Mouse (Mus musculus): ENCODE results near the gene Ccl22. TPM values are rescaled to one million over a fixed set of nuclear protein-coding genes. Genes with fewer than 3 reads are reported as not detected.

Gene Ccl22
- polyA plus RNA-seq, 1 experiment from 2014 or later: not detected

DNA sequence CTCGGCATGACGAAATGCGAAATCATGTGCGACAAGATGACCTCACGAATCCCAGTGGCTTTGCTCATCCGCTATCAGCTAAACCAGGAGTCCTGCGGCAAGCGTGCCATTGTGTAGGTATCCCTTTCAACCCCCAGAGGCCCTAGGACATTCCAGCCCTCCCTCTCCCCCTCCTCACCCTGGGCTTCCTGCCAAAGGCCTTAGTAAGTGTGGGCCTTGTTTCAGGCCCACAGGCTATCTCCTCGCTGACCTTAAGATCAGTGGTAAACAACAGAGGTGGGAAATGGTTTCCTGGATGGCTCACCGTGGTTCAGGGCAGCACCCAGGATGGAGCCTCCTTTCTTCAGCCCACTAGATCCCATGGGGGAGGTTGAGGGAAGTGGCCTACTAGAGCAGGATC is 32.6 kb downstream of the Ccl22 start:
- no peaks in the 10 kb centered on the region for H3K27me3 ChIP-seq
- no peak for ATAC-seq
- TF ChIP-seq CTCF (IDR thresholded peaks at IDR 0.05): no peak
- no peak for DNase-seq (ENCODE audit: low read depth, low spot score)
- ChIA-PET POLR2A (interaction anchor here (1.0 kb wide), 1 partner anchor 16 kb away, joined by 3 read pairs; no protein-coding TSS in a partner anchor), CTCF (interaction anchor here (1.4 kb wide), 1 partner anchor 26 kb away, joined by 3 read pairs; no protein-coding TSS in a partner anchor)
- in situ Hi-C loops (cut with MboI; ENCODE audit: low pct_unique_long_range_greater_than_20kb): no loop called here

DNA sequence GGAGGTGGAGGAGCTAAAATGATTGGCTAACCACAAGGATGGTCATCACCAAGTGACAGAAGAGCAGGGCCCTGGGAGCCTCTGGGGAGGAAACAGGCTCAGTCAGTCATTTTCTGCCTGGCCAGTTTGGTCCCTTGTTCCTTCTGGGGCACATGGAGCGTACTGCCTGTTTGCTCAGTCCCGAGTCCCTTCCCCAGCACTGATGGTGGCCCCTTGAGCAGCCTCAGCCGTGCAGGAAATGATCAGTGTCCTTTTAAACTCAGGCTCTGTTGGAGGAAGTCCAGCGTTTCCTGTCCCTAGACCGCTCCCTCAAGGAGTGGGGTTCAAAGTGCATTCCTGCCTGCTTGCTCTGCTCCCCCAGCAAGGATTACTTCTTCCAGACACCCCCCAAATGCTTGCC is 33.1 kb downstream of the Ccl22 start:
- no peak for DNase-seq (ENCODE audit: low read depth, low spot score)
- in situ Hi-C loops (cut with MboI; ENCODE audit: low pct_unique_long_range_greater_than_20kb): no loop called here
- no peak for TF ChIP-seq CTCF (IDR thresholded peaks at IDR 0.05)
- ATAC-seq: no peak
- POLR2A ChIA-PET: interaction anchor here (1.0 kb wide), 1 partner anchor 15 kb away, joined by 3 read pairs; no protein-coding TSS in a partner anchor
- CTCF ChIA-PET: interaction anchor here (1.4 kb wide), 1 partner anchor 25 kb away, joined by 3 read pairs; no protein-coding TSS in a partner anchor
- no peaks in the 10 kb centered on the region for H3K27me3 ChIP-seq

DNA sequence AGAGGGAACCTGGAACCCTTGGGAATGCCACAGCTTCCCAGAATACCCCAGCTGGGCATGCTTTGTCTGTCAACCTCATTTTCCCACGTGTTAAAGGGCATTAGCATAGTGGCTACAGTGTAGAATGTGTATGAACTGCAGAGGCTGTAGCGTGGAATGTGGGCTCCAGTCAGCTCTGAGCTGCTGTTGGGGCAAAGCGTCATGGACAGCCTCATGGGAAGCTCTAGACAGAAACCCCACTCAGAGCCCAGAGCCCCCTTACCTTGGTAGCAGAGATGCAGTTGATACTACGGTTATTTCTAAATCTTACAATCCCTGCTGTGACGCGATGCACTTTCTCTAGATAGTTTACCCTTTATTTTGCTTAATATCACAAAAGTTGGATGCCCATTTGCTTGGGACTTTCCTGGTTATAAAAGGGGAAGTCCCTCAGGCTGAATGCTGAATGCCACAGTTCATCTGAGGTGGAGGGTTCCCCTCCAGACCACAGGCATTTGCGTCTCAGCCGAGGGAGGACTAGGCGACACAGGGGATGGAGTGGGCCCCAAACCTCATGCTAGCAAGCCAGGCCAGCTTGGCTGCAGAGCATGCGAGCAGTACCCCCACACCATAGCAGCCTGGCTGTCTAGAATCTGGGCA is 33.6 kb downstream of the Ccl22 start:
- ChIA-PET POLR2A (interaction anchor here (1.0 kb wide), 1 partner anchor 15 kb away, joined by 3 read pairs; no protein-coding TSS in a partner anchor), CTCF (no interaction called here)
- in situ Hi-C loops (cut with MboI; ENCODE audit: low pct_unique_long_range_greater_than_20kb): no loop called here
- no peak for TF ChIP-seq CTCF (IDR thresholded peaks at IDR 0.05)
- DNase-seq (ENCODE audit: low read depth, low spot score): no peak
- no peaks in the 10 kb centered on the region for H3K27me3 ChIP-seq
- ATAC-seq: no peak

DNA sequence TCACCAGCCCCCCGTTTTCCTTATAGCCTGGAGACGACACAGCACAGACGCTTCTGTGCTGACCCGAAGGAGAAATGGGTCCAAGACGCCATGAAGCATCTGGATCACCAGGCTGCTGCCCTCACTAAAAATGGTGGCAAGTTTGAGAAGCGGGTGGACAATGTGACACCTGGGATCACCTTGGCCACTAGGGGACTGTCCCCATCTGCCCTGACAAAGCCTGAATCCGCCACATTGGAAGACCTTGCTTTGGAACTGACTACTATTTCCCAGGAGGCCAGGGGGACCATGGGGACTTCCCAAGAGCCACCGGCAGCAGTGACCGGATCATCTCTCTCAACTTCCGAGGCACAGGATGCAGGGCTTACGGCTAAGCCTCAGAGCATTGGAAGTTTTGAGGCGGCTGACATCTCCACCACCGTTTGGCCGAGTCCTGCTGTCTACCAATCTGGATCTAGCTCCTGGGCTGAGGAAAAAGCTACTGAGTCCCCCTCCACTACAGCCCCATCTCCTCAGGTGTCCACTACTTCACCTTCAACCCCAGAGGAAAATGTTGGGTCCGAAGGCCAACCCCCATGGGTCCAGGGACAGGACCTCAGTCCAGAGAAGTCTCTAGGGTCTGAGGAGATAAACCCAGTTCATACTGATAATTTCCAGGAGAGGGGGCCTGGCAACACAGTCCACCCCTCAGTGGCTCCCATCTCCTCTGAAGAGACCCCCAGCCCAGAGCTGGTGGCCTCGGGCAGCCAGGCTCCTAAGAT is 34.3 kb downstream of the Ccl22 start:
- no peaks in the 10 kb centered on the region for H3K27me3 ChIP-seq
- POLR2A ChIA-PET: no interaction called here
- TF ChIP-seq CTCF (IDR thresholded peaks at IDR 0.05): no peak
- in situ Hi-C loops (cut with MboI; ENCODE audit: low pct_unique_long_range_greater_than_20kb): loop anchor here (10.0 kb wide), 1 partner anchor 75 kb away; no protein-coding TSS in a partner anchor
- DNase-seq (ENCODE audit: low read depth, low spot score): no peak
- ATAC-seq: no peak
- CTCF ChIA-PET: no interaction called here

DNA sequence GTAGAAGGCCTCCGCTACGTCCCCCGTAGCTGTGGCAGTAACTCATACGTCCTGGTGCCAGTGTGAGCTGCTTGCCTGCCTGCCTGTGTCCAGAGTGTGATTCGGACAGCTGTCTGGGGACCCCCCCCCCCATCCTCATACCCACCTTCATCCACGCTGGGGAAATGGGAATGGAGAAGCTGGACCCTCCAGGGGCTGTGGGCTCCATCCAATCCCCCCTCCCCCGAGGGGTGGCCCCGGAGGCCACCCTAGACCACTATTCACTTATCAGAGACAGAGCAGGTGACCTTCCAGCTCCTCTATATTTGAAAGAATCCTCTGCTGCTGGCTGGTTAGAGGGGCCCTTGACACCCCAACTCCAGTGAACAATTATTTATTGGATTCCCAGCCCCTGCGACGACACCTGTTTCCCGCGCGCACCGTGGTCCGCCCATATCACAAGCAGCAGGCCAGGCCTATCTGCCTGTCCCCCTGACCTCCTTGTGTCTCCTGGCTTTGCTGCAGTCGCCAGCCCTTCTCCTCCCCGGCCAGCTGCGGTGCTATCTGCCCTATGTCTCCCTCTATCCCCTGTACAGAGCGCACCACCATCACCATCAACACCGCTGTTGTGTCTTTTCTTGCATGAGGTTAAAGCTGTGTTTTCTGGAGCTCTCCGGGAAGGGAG is 35.2 kb downstream of the Ccl22 start:
- ChIA-PET POLR2A (interaction anchor here (1.0 kb wide), 1 partner anchor 10 kb away, joined by 3 read pairs; the partner anchor contains the start of gene Cx3cl1), CTCF (interaction anchor here (1.4 kb wide), 1 partner anchor 8 kb away, joined by 3 read pairs; no protein-coding TSS in a partner anchor)
- H3K27me3 ChIP-seq: no peaks in the 10 kb centered on the region
- TF ChIP-seq CTCF (IDR thresholded peaks at IDR 0.05): no peak
- in situ Hi-C loops (cut with MboI; ENCODE audit: low pct_unique_long_range_greater_than_20kb): loop anchor here (10.0 kb wide), 1 partner anchor 76 kb away; no protein-coding TSS in a partner anchor
- ATAC-seq (no peak), DNase-seq (ENCODE audit: low read depth, low spot score) (no peak)

DNA sequence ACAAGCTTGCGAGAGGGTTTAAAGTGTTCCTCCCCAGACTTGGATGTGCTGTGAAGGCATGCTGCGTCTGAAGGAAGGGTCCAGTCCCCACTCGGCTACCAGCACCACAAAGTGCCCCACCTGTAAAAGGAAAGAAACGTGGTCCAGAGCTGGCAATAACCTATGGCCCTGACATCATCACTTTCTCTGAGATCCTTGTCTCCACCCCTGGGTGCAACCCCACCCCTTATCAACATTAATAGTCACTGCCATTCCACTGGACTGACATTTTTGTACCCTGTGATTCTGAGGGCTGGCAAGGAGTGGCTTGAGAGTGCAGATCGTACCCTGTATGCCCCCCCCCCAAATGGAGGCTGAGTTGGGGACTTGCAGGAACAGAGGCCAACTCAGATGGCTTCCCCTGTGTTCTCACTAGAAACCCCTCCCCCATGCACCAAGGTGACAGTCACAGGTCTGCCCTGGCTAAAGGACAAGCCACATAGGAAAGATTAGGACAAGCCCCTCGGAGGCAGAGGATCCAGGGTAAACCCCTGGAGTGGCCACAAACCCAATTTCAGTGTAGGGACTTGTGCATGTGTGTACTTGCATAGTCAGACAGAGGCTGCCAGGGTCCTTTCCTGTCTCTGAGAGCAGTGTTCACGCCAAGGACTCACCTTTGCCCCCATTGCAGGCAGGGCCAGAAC is 35.9 kb downstream of the Ccl22 start:
- ChIA-PET CTCF (interaction anchor here (1.4 kb wide), 1 partner anchor 9 kb away, joined by 3 read pairs; no protein-coding TSS in a partner anchor), POLR2A (interaction anchor here (1.0 kb wide), 2 partner anchors 9 to 10 kb away, joined by 3 read pairs; partner anchors contain the start of gene Cx3cl1)
- no peaks in the 10 kb centered on the region for H3K27me3 ChIP-seq
- no peak for TF ChIP-seq CTCF (IDR thresholded peaks at IDR 0.05)
- in situ Hi-C loops (cut with MboI; ENCODE audit: low pct_unique_long_range_greater_than_20kb): loop anchor here (10.0 kb wide), 1 partner anchor 76 kb away; no protein-coding TSS in a partner anchor
- ATAC-seq (no peak), DNase-seq (ENCODE audit: low read depth, low spot score) (no peak)

DNA sequence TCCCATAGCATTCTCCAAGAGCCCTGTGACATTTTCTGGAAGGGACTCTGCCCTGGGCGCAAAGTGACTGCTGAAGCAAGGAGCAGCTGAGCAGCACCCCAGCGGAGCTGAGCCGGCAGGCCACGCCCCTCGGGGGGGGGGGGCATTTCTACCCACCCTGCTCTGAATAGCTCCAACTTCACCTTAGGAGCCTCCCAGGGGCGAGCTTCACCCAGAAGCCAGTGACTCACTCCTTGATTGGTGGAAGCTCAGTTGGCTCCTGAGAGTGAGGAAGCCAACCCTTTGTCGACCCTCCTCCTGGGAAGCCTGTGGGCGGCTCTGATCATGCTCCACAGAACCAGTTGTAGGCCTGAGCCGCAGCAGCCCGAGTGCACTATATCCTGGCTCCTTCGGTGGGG is 36.4 kb downstream of the Ccl22 start:
- DNase-seq (ENCODE audit: low read depth, low spot score) (no peak), ATAC-seq (peak; percentile 37)
- no peaks in the 10 kb centered on the region for H3K27me3 ChIP-seq
- POLR2A ChIA-PET: interaction anchor here (1.0 kb wide), 2 partner anchors 9 to 11 kb away, joined by 3 read pairs; partner anchors contain the start of gene Cx3cl1
- no peak for TF ChIP-seq CTCF (IDR thresholded peaks at IDR 0.05)
- in situ Hi-C loops (cut with MboI; ENCODE audit: low pct_unique_long_range_greater_than_20kb): loop anchor here (10.0 kb wide), 1 partner anchor 77 kb away; no protein-coding TSS in a partner anchor
- CTCF ChIA-PET: interaction anchor here (1.4 kb wide), 1 partner anchor 9 kb away, joined by 3 read pairs; no protein-coding TSS in a partner anchor

DNA sequence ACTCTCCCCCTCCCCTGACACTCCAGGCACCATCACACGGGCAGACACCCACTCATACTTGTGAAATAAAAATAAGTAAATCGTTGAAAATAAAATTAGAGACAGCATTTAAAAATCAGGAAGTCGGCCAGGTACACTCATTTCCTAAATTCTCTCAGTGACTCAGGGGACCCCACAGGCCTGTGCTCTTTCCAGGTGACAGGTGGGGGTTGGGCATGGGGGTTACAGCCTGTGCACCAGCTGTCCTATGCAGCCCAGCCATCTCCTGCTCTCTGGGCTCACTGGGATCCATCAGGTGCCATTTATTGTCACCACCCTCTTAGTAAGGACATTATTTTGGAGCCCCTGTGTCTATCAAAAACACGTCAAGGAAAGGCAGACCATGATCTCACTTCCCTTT is 38.5 kb downstream of the Ccl22 start:
- CTCF ChIA-PET: interaction anchor here (2.9 kb wide), 1 partner anchor 11 kb away, joined by 12 read pairs; the partner anchor contains the start of gene Cx3cl1
- in situ Hi-C loops (cut with MboI; ENCODE audit: low pct_unique_long_range_greater_than_20kb): loop anchor here (10.0 kb wide), 1 partner anchor 79 kb away; no protein-coding TSS in a partner anchor

DNA sequence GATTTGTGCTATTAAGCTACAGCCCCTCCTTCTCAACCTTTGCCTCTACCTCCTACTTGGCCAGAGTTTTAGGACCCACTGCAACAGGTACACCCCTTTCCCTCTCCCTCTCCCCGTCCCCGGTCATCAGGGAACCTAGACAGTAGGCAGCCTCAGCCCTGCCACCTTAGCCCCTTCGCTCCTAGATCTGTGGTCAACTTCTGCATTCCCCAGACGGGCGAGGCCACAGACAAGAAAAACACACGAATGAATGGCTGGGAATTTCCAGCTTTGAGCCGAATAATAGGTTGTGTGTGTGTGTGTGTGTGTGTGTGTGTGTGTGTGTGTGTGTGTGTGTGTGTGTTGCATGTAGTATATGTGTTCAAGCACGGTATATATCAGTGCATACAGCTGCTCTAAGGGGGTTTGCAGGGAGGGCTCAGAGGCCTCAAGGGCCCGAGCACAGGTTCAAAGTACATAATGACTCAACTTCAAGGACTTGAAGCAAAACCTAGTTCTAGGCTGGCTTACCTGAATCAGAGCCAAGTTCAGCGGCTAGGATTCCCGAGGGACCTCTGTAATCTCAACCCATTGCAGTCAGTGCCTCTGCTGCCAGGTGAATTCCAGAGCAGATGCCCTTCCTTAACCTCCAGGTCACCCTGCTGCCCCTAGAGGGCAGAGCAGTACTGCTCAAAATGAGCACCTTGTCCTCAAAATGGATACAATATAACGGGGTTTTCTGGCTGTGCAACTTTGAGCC is 40.0 kb downstream of the Ccl22 start:
- POLR2A ChIA-PET: interaction anchor here (1.7 kb wide), 1 partner anchor 13 kb away, joined by 8 read pairs; the partner anchor contains the start of gene Cx3cl1
- H3K27me3 ChIP-seq: no peaks in the 10 kb centered on the region
- CTCF ChIA-PET: interaction anchor here (1.2 to 2.9 kb wide), 4 partner anchors 12 to 37 kb away, joined by 3 to 12 read pairs (median 6); partner anchors contain the start of gene Cx3cl1
- DNase-seq (ENCODE audit: low read depth, low spot score) (peak; percentile 56), ATAC-seq (no peak)
- TF ChIP-seq CTCF (IDR thresholded peaks at IDR 0.05): no peak
- in situ Hi-C loops (cut with MboI; ENCODE audit: low pct_unique_long_range_greater_than_20kb): loop anchor here (10.0 kb wide), 1 partner anchor 81 kb away; no protein-coding TSS in a partner anchor

More for the DNA sequence above, 38.5 kb downstream of the Ccl22 start:
- no peak for TF ChIP-seq CTCF (IDR thresholded peaks at IDR 0.05)
- POLR2A ChIA-PET: interaction anchor here (1.7 kb wide), 1 partner anchor 11 kb away, joined by 8 read pairs; the partner anchor contains the start of gene Cx3cl1
- ATAC-seq (no peak), DNase-seq (ENCODE audit: low read depth, low spot score) (no peak)
- no peaks in the 10 kb centered on the region for H3K27me3 ChIP-seq
